Mouse (Mus musculus) bone marrow macrophage, adult 2 months (primary cell): ENCODE results near the gene Shank3.

Experiments used
- CTCF ChIP-seq: IDR thresholded peaks from 2 replicates; pipeline ENCODE4 v1.5.1; 2012; ENCODE audit warnings: low read depth, mild to moderate bottlenecking, low read length, moderate library complexity
- POLR2A ChIP-seq: IDR thresholded peaks from 2 replicates; pipeline ENCODE4 v1.6.1; 2012; ENCODE audit warnings: mild to moderate bottlenecking, low read depth, low read length, borderline replicate concordance

DNA sequence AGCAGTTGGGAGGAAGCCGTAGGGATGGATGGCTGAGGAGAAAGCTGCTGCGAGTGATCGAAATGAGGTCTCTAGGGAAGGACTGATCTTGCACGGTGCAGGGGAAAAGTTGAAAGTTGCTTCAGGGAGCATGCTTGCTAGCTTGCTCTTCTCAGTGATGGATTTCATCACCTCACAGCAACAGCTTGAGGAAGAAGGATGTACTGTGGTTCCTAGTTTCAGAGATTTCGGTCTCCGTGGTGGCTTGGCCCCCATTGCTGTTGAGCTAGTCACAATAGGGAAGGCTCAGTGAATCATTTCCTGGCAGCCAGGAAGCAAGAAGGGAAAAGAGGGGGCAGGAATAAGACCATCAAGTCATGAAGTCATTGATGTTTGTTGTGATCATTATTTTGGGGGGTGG, 56.2 kb downstream of the Shank3 start:
- TF ChIP-seq CTCF (no peak), POLR2A (no peak)
